Mouse (Mus musculus) liver, embryonic 16.5 days (tissue): ENCODE measurements around the gene Atp1a3. TPM values are rescaled to one million over a fixed set of nuclear protein-coding genes. Genes with fewer than 3 reads are reported as not detected.

ENCODE experiments used
- ATAC-seq: fragments of 200-750 bp; cut with Nextera tagmentation; 2 replicates; pipeline ENCODE4 v1.8.0; 2017; ENCODE audit warnings: low read depth, mild to moderate bottlenecking, moderate number of reproducible peaks, moderate library complexity
- H3K27ac ChIP-seq: fragments of 300-500 bp; sonication (generic); 2 replicates; pipeline ENCODE4 v1.5.1; 2014; ENCODE audit warnings: mild to moderate bottlenecking, low read length
- H3K27me3 ChIP-seq: fragments of 300-500 bp; sonication (generic); 2 replicates; pipeline ENCODE4 v1.6.1; 2014; ENCODE audit warnings: low read depth, low read length, mixed read lengths; ENCODE audit not compliant: control insufficient read depth, insufficient read depth
- H3K36me3 ChIP-seq: fragments of 300-500 bp; sonication (generic); 2 replicates; pipeline ENCODE4 v1.6.1; 2014; ENCODE audit warnings: mild to moderate bottlenecking; ENCODE audit not compliant: control insufficient read depth, insufficient read depth
- H3K4me1 ChIP-seq: fragments of 300-500 bp; sonication (generic); 2 replicates; pipeline ENCODE4 v1.6.1; 2014; ENCODE audit warnings: low read depth, low read length, mixed read lengths; ENCODE audit not compliant: control insufficient read depth
- H3K4me2 ChIP-seq: fragments of 300-500 bp; sonication (generic); 2 replicates; pipeline ENCODE4 v1.6.1; 2014; ENCODE audit warnings: low read depth, low read length, mixed read lengths
- H3K4me3 ChIP-seq: fragments of 300-500 bp; sonication (generic); 2 replicates; pipeline ENCODE4 v1.5.1; 2014; ENCODE audit warnings: low read depth, mild to moderate bottlenecking, low read length
- H3K9ac ChIP-seq: fragments of 300-500 bp; sonication (generic); 2 replicates; pipeline ENCODE4 v1.6.1; 2014; ENCODE audit warnings: low read depth, low read length
- H3K9me3 ChIP-seq: fragments of 300-500 bp; sonication (generic); replicated peaks from 2 replicates; pipeline ENCODE4 v1.6.1; 2016; ENCODE audit warnings: low read length; ENCODE audit not compliant: control insufficient read depth
- WGBS: fragments of 180-500 bp; shearing (Covaris S2); extraction: QIAGEN DNeasy Blood & Tissue Kit; methylation state at CpG from one replicate; pipeline ENCODE4 v1.1.7; 2014; ENCODE audit not compliant: insufficient replicate concordance; 5-methylcytosine and 5-hydroxymethylcytosine counted together
- polyA plus RNA-seq: library from polyadenylated mRNA; unstranded; fragments of >200 nt; fragmentation: Nextera tagmentation; extraction: Ambion mirVana; gene quantifications from 2 replicates; pipeline ENCODE4 v1.2.1, GENCODE M21; 2015

The Atp1a3 gene
- polyA plus RNA-seq, 1 experiment from 2014 or later: 1.1 TPM

GRCm38 (mm10) chr7:24955226-24955625 lies 50.5 kb downstream of the Atp1a3 start:
- no peak overlapping the region for H3K4me2 ChIP-seq

GRCm38 (mm10) chr7:24954450-24954849 lies 51.3 kb downstream of the Atp1a3 start:
- Histone ChIP-seq H3K9me3 (no peaks in the 10 kb centered on the region), H3K27ac (no peak overlapping the region), H3K4me3 (peak overlapping the region; percentile 35), H3K27me3 (peaks cover 75% of the 10 kb centered on the region), H3K9ac (no peak overlapping the region), H3K4me1 (no peaks in the 10 kb centered on the region), H3K36me3 (no peaks in the 10 kb centered on the region), H3K4me2 (peak overlapping the region; percentile 40)
- 0 out of 2 replicates have a peak, but pooled peaks have one; percentile 27 for ATAC-seq
- WGBS: 1% methylated on average over 30 of the region's 30 CpGs

More at GRCm38 (mm10) chr7:24955226-24955625, 50.5 kb downstream of the Atp1a3 start:
- Histone ChIP-seq H3K27ac (no peak overlapping the region), H3K9ac (no peak overlapping the region), H3K27me3 (peaks cover 68% of the 10 kb centered on the region), H3K4me3 (no peak overlapping the region), H3K4me1 (no peaks in the 10 kb centered on the region), H3K36me3 (no peaks in the 10 kb centered on the region), H3K9me3 (no peaks in the 10 kb centered on the region)
- WGBS: 14% methylated on average over 22 of the region's 33 CpGs
- ATAC-seq: no peak

- Histone ChIP-seq H3K4me1 (no peaks in the 10 kb centered on the region), H3K36me3 (no peaks in the 10 kb centered on the region), H3K9ac (no peak overlapping the region), H3K4me3 (peak overlapping the region; percentile 35), H3K9me3 (no peaks in the 10 kb centered on the region), H3K4me2 (peak overlapping the region; percentile 40), H3K27me3 (peaks cover 80% of the 10 kb centered on the region), H3K27ac (no peak overlapping the region)
- whole genome bisulfite sequencing: 2% methylated on average over 24 of the region's 24 CpGs
- ATAC-seq: no peak
Observed at GRCm38 (mm10) chr7:24953966-24954365, 51.8 kb downstream of the Atp1a3 start.

GRCm38 (mm10) chr7:24949958-24950623 lies 55.7 kb downstream of the Atp1a3 start:
- H3K27ac ChIP-seq: no peak overlapping the region
- no peak overlapping the region for H3K4me3 ChIP-seq
- ATAC-seq: no peak
- WGBS: 2% methylated on average over 8 of the region's 8 CpGs
- H3K4me2 ChIP-seq: no peak overlapping the region
- no peak overlapping the region for H3K9ac ChIP-seq
- no peaks in the 10 kb centered on the region for H3K4me1 ChIP-seq
- H3K27me3 ChIP-seq: peaks cover 97% of the 10 kb centered on the region
- no peaks in the 10 kb centered on the region for H3K36me3 ChIP-seq
- H3K9me3 ChIP-seq: no peaks in the 10 kb centered on the region

- Histone ChIP-seq H3K36me3 (no peaks in the 10 kb centered on the region), H3K4me1 (no peaks in the 10 kb centered on the region), H3K9ac (no peak overlapping the region), H3K27me3 (peaks cover 97% of the 10 kb centered on the region), H3K9me3 (no peaks in the 10 kb centered on the region), H3K4me2 (no peak overlapping the region), H3K4me3 (no peak overlapping the region), H3K27ac (no peak overlapping the region)
- no peak for ATAC-seq
- WGBS: 3% methylated on average over 28 of the region's 29 CpGs
Observed at GRCm38 (mm10) chr7:24948774-24949173, 57.0 kb downstream of the Atp1a3 start.

GRCm38 (mm10) chr7:24947316-24948048 lies 58.3 kb downstream of the Atp1a3 start:
- ATAC-seq: no peak
- no peaks in the 10 kb centered on the region for H3K9me3 ChIP-seq
- H3K27me3 ChIP-seq: peaks cover 97% of the 10 kb centered on the region
- H3K27ac ChIP-seq: no peak overlapping the region
- no peaks in the 10 kb centered on the region for H3K36me3 ChIP-seq
- WGBS: 4% methylated on average over 7 of the region's 7 CpGs
- H3K4me2 ChIP-seq: no peak overlapping the region
- H3K4me3 ChIP-seq: no peak overlapping the region
- H3K4me1 ChIP-seq: no peaks in the 10 kb centered on the region
- no peak overlapping the region for H3K9ac ChIP-seq

GRCm38 (mm10) chr7:24944257-24944950 lies 61.4 kb downstream of the Atp1a3 start, which contains the start of gene Gm4881:
Gene Gm4881 (minus strand): TSS chr7:24944494.
- Histone ChIP-seq H3K27me3 (peaks cover 84% of the 10 kb centered on the region), H3K9ac (no peak within 1 kb of the TSS), H3K4me1 (no peaks in the 10 kb centered on the region), H3K36me3 (no peaks in the 10 kb centered on the region), H3K9me3 (no peaks in the 10 kb centered on the region), H3K27ac (no peak within 1 kb of the TSS), H3K4me2 (peak within 1 kb of the TSS; percentile 33; the same call in 1 of the 2 replicates), H3K4me3 (peak within 1 kb of the TSS; percentile 29; the same call in 1 of the 2 replicates)
- 1% methylated on average over 61 of the region's 72 CpGs for WGBS
- no peak for ATAC-seq

- Histone ChIP-seq H3K4me2 (no peak overlapping the region), H3K4me3 (no peak overlapping the region), H3K4me1 (no peaks in the 10 kb centered on the region), H3K9ac (no peak overlapping the region), H3K27me3 (peaks cover 78% of the 10 kb centered on the region), H3K27ac (no peak overlapping the region), H3K9me3 (no peaks in the 10 kb centered on the region), H3K36me3 (no peaks in the 10 kb centered on the region)
- 2% methylated on average over 6 of the region's 6 CpGs for WGBS
- ATAC-seq: no peak
Observed at GRCm38 (mm10) chr7:24943641-24944040, 62.1 kb downstream of the Atp1a3 start.
